Mouse (Mus musculus): ENCODE measurements around the gene St7l.

DNA sequence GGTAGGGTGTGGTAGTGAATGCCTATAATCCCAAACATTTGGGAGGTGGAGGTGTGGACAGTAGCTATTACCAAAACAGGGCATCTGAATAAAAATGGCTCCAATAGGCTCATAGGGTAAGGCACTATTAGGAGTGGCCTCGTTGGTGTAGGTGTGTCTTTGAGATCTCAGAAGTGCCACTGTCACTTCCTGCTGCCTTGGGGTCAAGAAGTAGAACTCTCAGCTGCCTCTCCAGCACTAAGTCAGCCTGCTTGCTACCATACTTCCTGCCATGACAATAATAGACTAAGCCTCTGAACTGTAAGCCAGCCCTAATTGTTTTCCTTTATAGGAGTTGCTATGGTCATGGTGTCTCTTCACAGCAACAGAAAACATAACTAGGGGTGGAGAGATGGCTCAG, 7.7 kb upstream of the St7l start:
- TF ChIP-seq CTCF (conservative IDR thresholded peaks at IDR 0.05; ENCODE audit: insufficient read depth, insufficient read length, low read depth, low read length): no peak
- TF ChIP-seq POLR2A (IDR thresholded peaks at IDR 0.05; ENCODE audit: low read depth, low read length): no peak
